9 mouse cellular contexts compared by ENCODE assay signal in the genomic region with DNA sequence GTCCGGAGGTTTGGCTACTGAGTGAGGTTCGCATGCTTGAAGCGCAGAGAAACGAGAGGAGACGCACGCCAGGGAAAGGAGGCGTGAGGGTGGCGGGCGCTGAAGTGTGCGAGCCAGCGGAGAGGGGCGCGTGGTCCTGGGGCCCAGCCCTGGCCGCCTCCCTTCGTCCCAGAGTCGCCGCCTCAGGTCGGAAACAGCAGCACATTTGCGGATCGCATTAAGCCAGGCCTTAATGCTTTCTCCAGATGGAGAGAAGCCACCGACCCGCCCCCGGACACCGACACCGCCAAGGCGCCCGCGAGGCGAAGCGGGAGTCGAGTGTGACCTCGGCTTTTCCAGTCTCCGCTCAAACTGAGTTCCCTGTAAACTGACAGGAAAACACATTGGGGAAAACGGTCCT. TPM values are rescaled to one million over a fixed set of nuclear protein-coding genes. Genes with fewer than 3 reads are reported as not detected.
DNase-seq lines count a peak whose midpoint lies in the region; ATAC-seq lines count a peak whose summit lies in the region.
"Had no signal": no experiment of that assay in that cellular context is flagged by ENCODE, and none has a peak within 500 bp of the region (broad histone marks: within the 10 kb centered on the region; RNA-seq: fewer than 3 reads in every experiment).

No protein-coding gene starts in this region.

- H3K4me3 ChIP-seq in hindbrain, embryonic 14.5 days (replicated peaks; ENCODE audit: low read length) = peak overlapping the region; percentile 47
- H3K4me3 ChIP-seq in midbrain, embryonic 11.5 days (ENCODE audit: low read depth, low read length) = peak overlapping the region; percentile 37

- peaks cover 12% of the 10 kb centered on the region; the same call in 1 of the 2 replicates for H3K4me1 ChIP-seq in hindbrain, embryonic 14.5 days (replicated peaks; ENCODE audit: control insufficient read depth, insufficient read depth, low read length)
- no peaks in the 10 kb centered on the region for H3K4me1 ChIP-seq in midbrain, embryonic 11.5 days (ENCODE audit: control insufficient read depth, insufficient read depth, low read length)

- H3K9me3 ChIP-seq in hindbrain, embryonic 14.5 days (ENCODE audit: control insufficient read depth, low read length) = no peaks in the 10 kb centered on the region
- no peaks in the 10 kb centered on the region for H3K9me3 ChIP-seq in midbrain, embryonic 11.5 days (ENCODE audit: control insufficient read depth, low read length)

- H3K9ac ChIP-seq in hindbrain, embryonic 14.5 days = peak overlapping the region; percentile 45
- H3K9ac ChIP-seq in midbrain, embryonic 11.5 days (ENCODE audit: low read length) = no peak overlapping the region

- ATAC-seq in hindbrain, embryonic 14.5 days (ENCODE audit: low FRiP score) = no peak
- 0 out of 2 replicates have a peak, but pooled peaks have one; percentile 27 for ATAC-seq in midbrain, embryonic 11.5 days (ENCODE audit: low FRiP score)

- H3K27ac ChIP-seq in hindbrain, embryonic 14.5 days = no peak overlapping the region
- H3K27ac ChIP-seq in midbrain, embryonic 11.5 days (ENCODE audit: low read depth, low read length) = no peak overlapping the region

- WGBS in hindbrain, embryonic 14.5 days = 1% methylated on average over 34 of the region's 34 CpGs
- 1% methylated on average over 34 of the region's 34 CpGs for WGBS in midbrain, embryonic 11.5 days

- peak; percentile 5 for DNase-seq in kidney, adult 18-20 months
- DNase-seq in kidney, adult 11 months = no peak
- peak; percentile 37 for DNase-seq in R1 (ENCODE audit: low read depth, low spot score)
- peak; percentile 54 to 65 for DNase-seq in gastrocnemius, adult 8-10 months (ENCODE audit: low spot score in 2 of 2)
- peak; percentile 43 for DNase-seq in hindbrain, embryonic 14.5 days (ENCODE audit: low spot score)
- DNase-seq in midbrain, embryonic 11.5 days (ENCODE audit: low spot score, missing footprints) = peak; percentile 95
- no peak for DNase-seq in spleen, postnatal 36 days (ENCODE audit: low spot score in 2 of 2)
- no peak for DNase-seq in c-Kit-positive CD71-positive TER-119-positive erythroid progenitor cells, embryonic 14.5 days (ENCODE audit: low spot score)

- H3K36me3 ChIP-seq in hindbrain, embryonic 14.5 days (replicated peaks; ENCODE audit: control insufficient read depth, insufficient read depth) = no peaks in the 10 kb centered on the region
- no peaks in the 10 kb centered on the region for H3K36me3 ChIP-seq in midbrain, embryonic 11.5 days (ENCODE audit: control insufficient read depth, insufficient read depth, low read length)
- H3K36me3 ChIP-seq: G1E had no signal

- H3K4me2 ChIP-seq in hindbrain, embryonic 14.5 days (replicated peaks) = peak overlapping the region; percentile 83
- peak overlapping the region; percentile 54 for H3K4me2 ChIP-seq in midbrain, embryonic 11.5 days

- peaks cover 50% of the 10 kb centered on the region for H3K27me3 ChIP-seq in hindbrain, embryonic 14.5 days (ENCODE audit: control insufficient read depth, insufficient read depth, low read length)
- peaks cover 31% of the 10 kb centered on the region for H3K27me3 ChIP-seq in midbrain, embryonic 11.5 days (ENCODE audit: control insufficient read depth, insufficient read depth, low read length)

RNA-seq across cellular contexts. Expression of gene Adamtsl3, which starts 0.6 kb away (rescaled TPM):
- 1 to 10 TPM; 3.5 to 5.3 (median 4.4) TPM for total RNA-seq in gastrocnemius, adult 8-10 months (2022)
- 1.0 and 1.2 TPM in 2 replicates for polyA plus RNA-seq in hindbrain, embryonic 14.5 days (2014; fragmentation: Nextera tagmentation; extraction: Ambion mirVana)
- not detected in 2 replicates for polyA plus RNA-seq in midbrain, embryonic 11.5 days (2014; fragmentation: Nextera tagmentation; extraction: Ambion mirVana)
- polyA plus RNA-seq: G1E had no signal

Comparison
In these comparisons a context has a peak if more than half of its experiments do, and no peak if none do; other contexts are left out.
1. DNase-seq: peak in kidney, adult 18-20 months (single experiment), R1 (single experiment), gastrocnemius, adult 8-10 months (2 of 2), hindbrain, embryonic 14.5 days (single experiment) and midbrain, embryonic 11.5 days (single experiment); none in kidney, adult 11 months (single experiment), spleen, postnatal 36 days (0 of 2) and c-Kit-positive CD71-positive TER-119-positive erythroid progenitor cells, embryonic 14.5 days (single experiment).